In genomic region chr9:3471897-3472296, GRCm38 (mm10) we compare ENCODE assay signal across 14 mouse cellular contexts.
"Had no signal": no experiment of that assay in that cellular context is flagged by ENCODE, and none has a peak within 500 bp of the region (broad histone marks: within the 10 kb centered on the region; RNA-seq: fewer than 3 reads in every experiment).

No protein-coding gene starts in this region.

- ATAC-seq: midbrain, embryonic 16.5 days had no signal

- DNase-seq: lung, adult 18-20 months; lung, embryonic 14.5 days; lung, postnatal 10 days; lung, postnatal 4 days; midbrain, embryonic 14.5 days; retina, postnatal 1 day; right cerebral cortex, adult 18-20 months; right cerebral cortex, postnatal 25 days; right cerebral cortex, postnatal 4 days; spleen, adult 18-20 months; thymus, adult 18-20 months; thymus, postnatal 14 days; thymus, postnatal 36 days had no signal
